Mouse (Mus musculus): Measurements from ENCODE around the gene Notch3.
"Not testable (repeated sequence)": the region's sequence is repeated elsewhere in the genome, so short reads cannot be mapped to it uniquely, and the experiment has no call there.

Gene Notch3

GRCm38 (mm10) chr17:32166687-32167086, at the start of gene Notch3:
Gene Notch3, minus strand, starts transcription at chr17:32166852.
- DNase-seq, result peak; percentile 66 to 72

- DNase-seq, result peak in 1 of 2 experiments; percentile 36
Observed at GRCm38 (mm10) chr17:32215587-32215986, 48.9 kb upstream of the Notch3 start.

- not testable (repeated sequence) for DNase-seq
Observed at GRCm38 (mm10) chr17:32211554-32211953, 44.9 kb upstream of the Notch3 start.

- DNase-seq, result peak; percentile 75 to 82
Observed at GRCm38 (mm10) chr17:32209752-32210151, 43.1 kb upstream of the Notch3 start.

GRCm38 (mm10) chr17:32209144-32209543, 42.5 kb upstream of the Notch3 start:
- peak; percentile 38 to 41 for DNase-seq

- peak; percentile 55 to 69 for DNase-seq
Observed at GRCm38 (mm10) chr17:32207586-32208245, 41.1 kb upstream of the Notch3 start.

GRCm38 (mm10) chr17:32205345-32205744, 38.7 kb upstream of the Notch3 start:
- DNase-seq, result no peak

- no peak for DNase-seq
Observed at GRCm38 (mm10) chr17:32202972-32203371, 36.3 kb upstream of the Notch3 start.

GRCm38 (mm10) chr17:32201086-32201485, 34.4 kb upstream of the Notch3 start:
- no peak for DNase-seq

- DNase-seq, result no peak
Observed at GRCm38 (mm10) chr17:32199796-32200195, 33.1 kb upstream of the Notch3 start.

GRCm38 (mm10) chr17:32197156-32197555, 30.5 kb upstream of the Notch3 start:
- no peak for DNase-seq

GRCm38 (mm10) chr17:32195725-32196124, 29.1 kb upstream of the Notch3 start:
- DNase-seq, result no peak

GRCm38 (mm10) chr17:32193010-32193409, 26.4 kb upstream of the Notch3 start:
- DNase-seq, result no peak

- no peak for DNase-seq
Observed at GRCm38 (mm10) chr17:32189850-32190249, 23.2 kb upstream of the Notch3 start.

GRCm38 (mm10) chr17:32188863-32189636, 22.4 kb upstream of the Notch3 start, which contains the start of gene Ephx3:
Gene Ephx3, minus strand, starts transcription at chr17:32189549.
- DNase-seq, result no peak

- no peak for DNase-seq
Observed at GRCm38 (mm10) chr17:32183017-32183416, 16.4 kb upstream of the Notch3 start.

GRCm38 (mm10) chr17:32179621-32180491, 13.2 kb upstream of the Notch3 start:
- no peak for DNase-seq

- no peak for DNase-seq
Observed at GRCm38 (mm10) chr17:32176919-32177318, 10.3 kb upstream of the Notch3 start.

- DNase-seq, result peak; percentile 79 to 84
Observed at GRCm38 (mm10) chr17:32173166-32173565, 6.5 kb upstream of the Notch3 start.

GRCm38 (mm10) chr17:32172485-32172884, 5.8 kb upstream of the Notch3 start:
- no peak for DNase-seq

GRCm38 (mm10) chr17:32169518-32170225, 3.0 kb upstream of the Notch3 start:
- no peak for DNase-seq

Data from kidney, postnatal 25 days (tissue).